Mouse (Mus musculus): ENCODE results near the gene Slc38a2. TPM values are rescaled to one million over a fixed set of nuclear protein-coding genes. Genes with fewer than 3 reads are reported as not detected.
A peak's percentile ranks its signal among the peaks of the same experiment; 100 is the strongest.

Slc38a2 gene
- polyA plus RNA-seq (2017; shearing (Covaris generic)): 10 to 100 TPM; 34.6 to 44.7 TPM

- ATAC-seq: peak; percentile 68
Observed at GRCm38 (mm10) chr15:96699521-96700511, at the start of gene Slc38a2. Slc38a2 (minus strand) TSS chr15:96699730.

GRCm38 (mm10) chr15:96749101-96749500, 49.6 kb upstream of the Slc38a2 start:
- no peak for ATAC-seq

- ATAC-seq: no peak
Observed at GRCm38 (mm10) chr15:96747551-96747950, 48.0 kb upstream of the Slc38a2 start.

- no peak for ATAC-seq
Observed at GRCm38 (mm10) chr15:96746986-96747385, 47.5 kb upstream of the Slc38a2 start.

- ATAC-seq: no peak
Observed at GRCm38 (mm10) chr15:96745299-96745698, 45.8 kb upstream of the Slc38a2 start.

GRCm38 (mm10) chr15:96744882-96745296, 45.4 kb upstream of the Slc38a2 start:
- peak; percentile 91 for ATAC-seq

- ATAC-seq: no peak
Observed at GRCm38 (mm10) chr15:96744153-96744881, 44.8 kb upstream of the Slc38a2 start.

GRCm38 (mm10) chr15:96743257-96743656, 43.7 kb upstream of the Slc38a2 start:
- ATAC-seq: no peak

GRCm38 (mm10) chr15:96742591-96743241, 43.2 kb upstream of the Slc38a2 start:
- ATAC-seq: no peak

GRCm38 (mm10) chr15:96740865-96741561, 41.5 kb upstream of the Slc38a2 start:
- no peak for ATAC-seq

GRCm38 (mm10) chr15:96740091-96740490, 40.6 kb upstream of the Slc38a2 start:
- no peak for ATAC-seq

GRCm38 (mm10) chr15:96736663-96737385, 37.3 kb upstream of the Slc38a2 start:
- ATAC-seq: no peak

GRCm38 (mm10) chr15:96735562-96736160, 36.1 kb upstream of the Slc38a2 start:
- no peak for ATAC-seq

GRCm38 (mm10) chr15:96734423-96734822, 34.9 kb upstream of the Slc38a2 start:
- ATAC-seq: no peak

GRCm38 (mm10) chr15:96730416-96730815, 30.9 kb upstream of the Slc38a2 start:
- no peak for ATAC-seq

- ATAC-seq: no peak
Observed at GRCm38 (mm10) chr15:96729785-96730184, 30.3 kb upstream of the Slc38a2 start.

GRCm38 (mm10) chr15:96728993-96729392, 29.5 kb upstream of the Slc38a2 start:
- ATAC-seq: no peak

- ATAC-seq: no peak
Observed at GRCm38 (mm10) chr15:96728346-96728745, 28.8 kb upstream of the Slc38a2 start.

GRCm38 (mm10) chr15:96724506-96724905, 25.0 kb upstream of the Slc38a2 start:
- no peak for ATAC-seq

GRCm38 (mm10) chr15:96722228-96722627, 22.7 kb upstream of the Slc38a2 start:
- no peak for ATAC-seq

GRCm38 (mm10) chr15:96720146-96720545, 20.6 kb upstream of the Slc38a2 start:
- peak; percentile 92 for ATAC-seq
